Mouse (Mus musculus): ENCODE measurements around the gene Agmat.

DNA sequence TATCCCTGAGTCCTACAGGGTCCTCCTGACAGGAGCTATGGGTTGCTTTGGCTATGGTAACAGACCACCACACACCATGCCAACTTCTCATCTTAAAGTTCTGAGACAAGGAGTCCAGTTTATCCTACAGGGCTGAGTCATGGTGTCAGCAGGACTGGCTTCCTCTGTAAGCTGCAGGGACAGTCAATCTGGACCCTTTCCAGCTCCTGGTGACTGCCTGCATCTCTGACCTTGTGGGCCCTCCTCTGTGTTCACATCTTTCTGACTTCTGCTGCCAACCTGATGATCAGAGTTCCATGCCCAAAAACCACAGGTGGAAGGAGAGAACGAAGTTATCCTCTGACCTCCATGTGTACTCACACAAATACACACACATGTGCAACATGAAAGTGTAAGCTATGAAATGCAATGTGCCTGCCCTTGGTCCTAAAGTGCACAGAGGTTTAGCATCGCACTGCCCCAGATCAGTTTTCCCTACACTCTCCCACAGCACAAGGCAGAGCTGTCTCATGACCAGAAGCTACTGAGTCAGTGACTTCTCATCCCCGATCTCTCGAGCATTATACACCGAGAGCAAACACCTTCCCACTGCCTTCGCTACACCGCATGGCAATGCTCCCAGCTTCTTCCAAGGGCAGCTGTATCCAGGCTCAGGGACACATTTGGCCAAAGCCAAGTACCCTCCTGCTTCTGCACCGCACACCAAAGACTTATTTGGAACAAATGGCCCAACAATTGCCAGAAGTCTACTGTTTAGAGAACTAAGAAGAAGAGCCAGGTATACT is 34.9 kb downstream of the Agmat start:
- TF ChIP-seq CTCF (IDR thresholded peaks at IDR 0.05; ENCODE audit: extremely low read depth, insufficient read length, insufficient replicate concordance, low read depth, low read length) (no peak), POLR2A (IDR thresholded peaks at IDR 0.05; ENCODE audit: low read depth, low read length) (no peak)

Measured in small intestine, adult 2 months (tissue).